Mouse (Mus musculus) liver, postnatal 0 days (tissue): ENCODE measurements around the gene Abcg5.

Source experiments
- CTCF ChIP-seq: sonication (generic); IDR thresholded peaks from 2 replicates; pipeline ENCODE4 v1.5.1; 2016; ENCODE audit warnings: antibody characterized with exemption, low read depth
- EP300 ChIP-seq: IDR thresholded peaks from 2 replicates; pipeline ENCODE4 v1.6.1; 2016; ENCODE audit warnings: antibody characterized with exemption, low read depth, mild to moderate bottlenecking

- TF ChIP-seq CTCF (no peak), EP300 (no peak)
These were observed 63.7 kb downstream of the Abcg5 start for GRCm38 (mm10) chr17:84619112-84619511.
